Mouse (Mus musculus) hindbrain, embryonic 14.5 days (tissue): ENCODE measurements around the gene Dok7. TPM values are rescaled to one million over a fixed set of nuclear protein-coding genes. Genes with fewer than 3 reads are reported as not detected.

Source experiments
- ATAC-seq: fragments of 200-750 bp; cut with Nextera tagmentation; 2 replicates; pipeline ENCODE4 v1.8.0; 2017; ENCODE audit warnings: moderate number of reproducible peaks, mild to moderate bottlenecking, moderate TSS enrichment, moderate library complexity; ENCODE audit not compliant: low FRiP score
- DNase-seq: peaks from one replicate; pipeline ENCODE4 v3.0.0-alpha.2; 2015; ENCODE audit warnings: low spot score
- H3K27ac ChIP-seq: fragments of 300-500 bp; sonication (generic); 2 replicates; pipeline ENCODE4 v1.5.1; 2014; ENCODE audit warnings: mild to moderate bottlenecking, moderate library complexity
- H3K27me3 ChIP-seq: fragments of 300-500 bp; sonication (generic); 2 replicates; pipeline ENCODE4 v1.6.1; 2014; ENCODE audit warnings: mild to moderate bottlenecking, low read length, mixed read lengths; ENCODE audit not compliant: control insufficient read depth, insufficient read depth
- H3K36me3 ChIP-seq: fragments of 300-500 bp; sonication (generic); replicated peaks from 2 replicates; pipeline ENCODE4 v1.6.1; 2014; ENCODE audit not compliant: control insufficient read depth, insufficient read depth
- H3K4me1 ChIP-seq: fragments of 300-500 bp; sonication (generic); replicated peaks from 2 replicates; pipeline ENCODE4 v1.6.1; 2014; ENCODE audit warnings: antibody characterized with exemption, low read length, mixed read lengths; ENCODE audit not compliant: control insufficient read depth, insufficient read depth
- H3K4me2 ChIP-seq: fragments of 300-500 bp; sonication (generic); replicated peaks from 2 replicates; pipeline ENCODE4 v1.6.1; 2014; ENCODE audit warnings: mild to moderate bottlenecking, moderate library complexity
- H3K4me3 ChIP-seq: fragments of 300-500 bp; sonication (generic); replicated peaks from 2 replicates; pipeline ENCODE4 v1.5.1; 2014; ENCODE audit warnings: mild to moderate bottlenecking, low read length
- H3K9ac ChIP-seq: fragments of 300-500 bp; sonication (generic); 2 replicates; pipeline ENCODE4 v1.6.1; 2014
- H3K9me3 ChIP-seq: fragments of 300-500 bp; sonication (generic); 2 replicates; pipeline ENCODE4 v1.6.1; 2016; ENCODE audit warnings: low read length; ENCODE audit not compliant: control insufficient read depth
- WGBS: fragments of 180-500 bp; shearing (Covaris S2); extraction: QIAGEN DNeasy Blood & Tissue Kit; methylation state at CpG from one replicate; pipeline ENCODE4 v1.1.7; 2014; 5-methylcytosine and 5-hydroxymethylcytosine counted together
- polyA plus RNA-seq: library from polyadenylated mRNA; unstranded; fragments of >200 nt; fragmentation: Nextera tagmentation; extraction: Ambion mirVana; gene quantifications from 2 replicates; pipeline ENCODE4 v1.2.1, GENCODE M21; 2014

Gene Dok7
- polyA plus RNA-seq, 1 experiment from 2014 or later, result 5.5 TPM

GRCm38 (mm10) chr5:35050541-35050940 is 6.0 kb upstream of the Dok7 start:
- 78% methylated on average over 5 of the region's 5 CpGs for WGBS
- H3K36me3 ChIP-seq, result no peaks in the 10 kb centered on the region

GRCm38 (mm10) chr5:35054628-35055027 is 1.9 kb upstream of the Dok7 start:
- H3K36me3 ChIP-seq, result no peaks in the 10 kb centered on the region
- no peak overlapping the region for H3K4me2 ChIP-seq
- H3K27me3 ChIP-seq, result 0 out of 2 replicates have a peak, but pooled peaks cover 5% of the 10 kb centered on the region
- no peak for DNase-seq
- no peaks in the 10 kb centered on the region for H3K9me3 ChIP-seq
- no peak overlapping the region for H3K9ac ChIP-seq
- H3K4me1 ChIP-seq, result peaks cover 12% of the 10 kb centered on the region
- no peak overlapping the region for H3K27ac ChIP-seq
- no peak for ATAC-seq
- 88% methylated on average over 3 of the region's 3 CpGs for WGBS
- H3K4me3 ChIP-seq, result no peak overlapping the region

More at GRCm38 (mm10) chr5:35050541-35050940, 6.0 kb upstream of the Dok7 start:
- Histone ChIP-seq H3K9me3 (no peaks in the 10 kb centered on the region), H3K4me2 (no peak overlapping the region), H3K27ac (no peak overlapping the region), H3K27me3 (no peaks in the 10 kb centered on the region), H3K4me1 (no peaks in the 10 kb centered on the region), H3K4me3 (no peak overlapping the region), H3K9ac (no peak overlapping the region)
- DNase-seq, result no peak
- no peak for ATAC-seq

- WGBS, result 61% methylated on average over 12 of the region's 12 CpGs
- Histone ChIP-seq H3K4me2 (no peak overlapping the region), H3K36me3 (no peaks in the 10 kb centered on the region), H3K27ac (no peak overlapping the region), H3K9me3 (no peaks in the 10 kb centered on the region), H3K4me3 (no peak overlapping the region), H3K4me1 (peaks cover 12% of the 10 kb centered on the region), H3K9ac (no peak overlapping the region), H3K27me3 (0 out of 2 replicates have a peak, but pooled peaks cover 5% of the 10 kb centered on the region)
- DNase-seq (no peak), ATAC-seq (no peak)
Observed at GRCm38 (mm10) chr5:35055076-35055475, 1.5 kb upstream of the Dok7 start.

- Histone ChIP-seq H3K9me3 (no peaks in the 10 kb centered on the region), H3K36me3 (no peaks in the 10 kb centered on the region), H3K27me3 (0 out of 2 replicates have a peak, but pooled peaks cover 5% of the 10 kb centered on the region), H3K4me3 (peak overlapping the region; percentile 70), H3K4me1 (peaks cover 12% of the 10 kb centered on the region), H3K27ac (no peak overlapping the region), H3K4me2 (peak overlapping the region; percentile 95), H3K9ac (peak overlapping the region; percentile 75)
- no peak for DNase-seq
- no peak for ATAC-seq
- 6% methylated on average over 4 of the region's 4 CpGs for WGBS
Observed at GRCm38 (mm10) chr5:35057582-35057981, 1.0 kb downstream of the Dok7 start.

DNA sequence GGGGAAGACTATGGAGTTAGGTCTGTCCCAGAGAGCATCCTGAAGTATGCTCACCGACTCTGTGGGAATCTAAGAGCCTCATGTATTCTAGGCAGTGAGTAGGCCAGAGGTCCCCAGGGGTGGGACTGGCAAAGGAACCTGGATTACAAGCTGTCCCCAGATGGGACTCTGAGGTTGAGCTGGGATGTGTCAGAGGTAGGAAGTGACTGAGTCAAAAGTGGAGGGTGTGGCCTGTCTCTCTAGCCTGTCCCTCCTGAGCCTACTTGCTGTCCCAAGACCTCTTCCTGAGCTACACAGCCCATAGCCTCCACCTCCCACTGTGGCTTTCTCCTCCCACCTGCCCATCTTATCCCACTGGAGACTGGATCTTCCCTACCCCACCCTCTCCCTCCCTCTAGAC is 1.6 kb downstream of the Dok7 start:
- Histone ChIP-seq H3K4me3 (0 out of 2 replicates have a peak overlapping the region, but pooled peaks have one; percentile 70), H3K9me3 (no peaks in the 10 kb centered on the region), H3K4me2 (peak overlapping the region; percentile 95), H3K36me3 (no peaks in the 10 kb centered on the region), H3K4me1 (peaks cover 12% of the 10 kb centered on the region), H3K9ac (peak overlapping the region; percentile 75; the same call in 1 of the 2 replicates), H3K27ac (no peak overlapping the region), H3K27me3 (0 out of 2 replicates have a peak, but pooled peaks cover 5% of the 10 kb centered on the region)
- ATAC-seq (no peak), DNase-seq (no peak)
- WGBS, result 71% methylated on average over 1 of the region's 1 CpGs

DNA sequence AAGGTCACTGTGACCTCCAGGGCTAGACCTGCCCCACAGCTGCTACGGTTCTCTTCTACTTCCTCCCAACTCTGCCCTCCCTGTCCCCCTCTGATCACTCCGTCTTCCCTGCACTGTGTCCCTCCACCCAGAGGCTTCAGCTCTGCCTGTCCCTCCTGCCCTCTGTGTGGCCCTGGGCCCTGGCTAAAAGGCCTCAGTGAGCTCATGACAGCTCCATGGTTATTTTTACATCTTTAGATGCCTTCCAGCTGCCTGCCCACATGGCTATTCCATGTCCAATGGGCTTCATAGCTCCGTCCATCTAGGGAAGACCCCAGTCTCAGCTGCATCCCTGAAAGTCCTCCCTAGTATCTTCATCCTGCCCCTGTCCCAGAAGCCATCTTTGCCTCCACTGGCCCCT is 3.5 kb downstream of the Dok7 start:
- no peak overlapping the region for H3K4me3 ChIP-seq
- H3K4me1 ChIP-seq, result peaks cover 12% of the 10 kb centered on the region
- H3K36me3 ChIP-seq, result no peaks in the 10 kb centered on the region
- WGBS, result 85% methylated on average over 3 of the region's 3 CpGs
- H3K27me3 ChIP-seq, result 0 out of 2 replicates have a peak, but pooled peaks cover 5% of the 10 kb centered on the region
- H3K27ac ChIP-seq, result no peak overlapping the region
- no peak for DNase-seq
- ATAC-seq, result no peak
- H3K4me2 ChIP-seq, result no peak overlapping the region
- H3K9me3 ChIP-seq, result no peaks in the 10 kb centered on the region
- no peak overlapping the region for H3K9ac ChIP-seq

GRCm38 (mm10) chr5:35069841-35070240 is 13.3 kb downstream of the Dok7 start:
- no peaks in the 10 kb centered on the region for H3K27me3 ChIP-seq
- no peak overlapping the region for H3K4me2 ChIP-seq
- ATAC-seq (no peak), DNase-seq (no peak)
- H3K9ac ChIP-seq, result no peak overlapping the region
- WGBS, result 85% methylated on average over 2 of the region's 2 CpGs
- no peaks in the 10 kb centered on the region for H3K36me3 ChIP-seq
- H3K4me1 ChIP-seq, result no peaks in the 10 kb centered on the region
- H3K27ac ChIP-seq, result no peak overlapping the region
- H3K9me3 ChIP-seq, result no peaks in the 10 kb centered on the region
- no peak overlapping the region for H3K4me3 ChIP-seq

DNA sequence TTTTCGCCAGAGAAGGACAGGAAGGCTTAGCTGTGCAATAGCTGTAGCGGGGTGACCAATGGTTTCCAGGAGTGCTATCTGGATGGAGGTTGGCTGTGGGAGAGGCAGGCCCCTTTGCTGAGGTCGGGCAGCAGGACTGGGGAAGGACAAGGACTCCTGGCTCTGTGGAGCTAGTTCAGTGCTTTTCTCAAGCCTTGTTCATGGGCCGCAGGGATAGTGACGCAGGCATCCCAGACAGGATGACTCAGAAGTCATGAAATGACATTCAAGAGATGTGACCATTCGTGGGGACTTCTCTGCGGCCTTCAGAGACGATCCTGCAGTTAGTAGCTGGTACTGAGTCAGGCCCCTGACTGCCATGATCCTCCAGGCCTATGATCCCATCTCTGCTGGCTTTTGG is 13.7 kb downstream of the Dok7 start:
- no peak overlapping the region for H3K9ac ChIP-seq
- no peaks in the 10 kb centered on the region for H3K9me3 ChIP-seq
- H3K27ac ChIP-seq, result no peak overlapping the region
- DNase-seq (no peak), ATAC-seq (no peak)
- no peak overlapping the region for H3K4me3 ChIP-seq
- 91% methylated on average over 8 of the region's 8 CpGs for WGBS
- H3K4me2 ChIP-seq, result no peak overlapping the region
- no peaks in the 10 kb centered on the region for H3K27me3 ChIP-seq
- no peaks in the 10 kb centered on the region for H3K36me3 ChIP-seq
- no peaks in the 10 kb centered on the region for H3K4me1 ChIP-seq

- 28% methylated on average over 7 of the region's 7 CpGs for WGBS
- no peaks in the 10 kb centered on the region for H3K27me3 ChIP-seq
- 0 out of 2 replicates have a peak, but pooled peaks have one; percentile 36 for ATAC-seq
- H3K36me3 ChIP-seq, result no peaks in the 10 kb centered on the region
- H3K4me1 ChIP-seq, result no peaks in the 10 kb centered on the region
- no peak overlapping the region for H3K4me3 ChIP-seq
- no peaks in the 10 kb centered on the region for H3K9me3 ChIP-seq
- peak; percentile 37 for DNase-seq
- H3K9ac ChIP-seq, result no peak overlapping the region; the same call in 1 of the 2 replicates
- peak overlapping the region; percentile 56; the same call in 1 of the 2 replicates for H3K27ac ChIP-seq
- no peak overlapping the region for H3K4me2 ChIP-seq
Observed at GRCm38 (mm10) chr5:35070953-35071352, 14.4 kb downstream of the Dok7 start.

DNA sequence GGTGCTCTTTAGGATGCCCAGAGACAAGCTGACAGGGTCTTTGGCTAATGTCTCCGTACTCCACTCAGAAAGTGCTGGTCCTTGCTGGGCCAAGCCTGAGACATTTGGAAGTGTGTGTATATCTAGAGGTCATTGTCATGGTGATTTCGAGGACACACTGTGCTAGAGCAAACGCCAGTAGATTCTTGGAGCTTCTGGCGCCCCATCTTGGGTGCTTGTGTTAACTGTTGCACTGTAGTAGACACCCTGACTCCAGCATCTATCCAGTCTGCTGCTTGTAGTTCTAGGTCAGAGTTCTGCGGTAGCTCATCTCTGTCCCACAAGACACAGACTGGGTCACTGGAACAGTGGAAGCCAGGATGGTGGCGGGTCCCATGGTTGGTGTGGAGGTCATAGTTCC is 15.3 kb downstream of the Dok7 start:
- no peak for ATAC-seq

More for the DNA sequence above, 15.3 kb downstream of the Dok7 start:
- DNase-seq, result no peak
- 93% methylated on average over 6 of the region's 6 CpGs for WGBS
- no peak overlapping the region for H3K4me2 ChIP-seq
- H3K27ac ChIP-seq, result no peak overlapping the region
- no peak overlapping the region for H3K4me3 ChIP-seq
- no peak overlapping the region for H3K9ac ChIP-seq
- no peaks in the 10 kb centered on the region for H3K4me1 ChIP-seq
- no peaks in the 10 kb centered on the region for H3K36me3 ChIP-seq
- H3K27me3 ChIP-seq, result no peaks in the 10 kb centered on the region
- no peaks in the 10 kb centered on the region for H3K9me3 ChIP-seq
